Mouse (Mus musculus) kidney, adult 2 months (tissue): ENCODE results near the gene Tubgcp5.

Source experiments
- CTCF ChIP-seq: fragments of 200-500 bp; conservative IDR thresholded peaks from 2 replicates; pipeline ENCODE4 v1.5.1; 2011; ENCODE audit warnings: low read depth, mild to moderate bottlenecking, control low read depth, low read length, moderate library complexity, mixed read lengths; ENCODE audit not compliant: insufficient read depth, insufficient read length
- POLR2A ChIP-seq: fragments of 200-500 bp; IDR thresholded peaks from one replicate; pipeline ENCODE4 v1.6.1; 2011; ENCODE audit warnings: low read depth, low read length, control low read depth

DNA sequence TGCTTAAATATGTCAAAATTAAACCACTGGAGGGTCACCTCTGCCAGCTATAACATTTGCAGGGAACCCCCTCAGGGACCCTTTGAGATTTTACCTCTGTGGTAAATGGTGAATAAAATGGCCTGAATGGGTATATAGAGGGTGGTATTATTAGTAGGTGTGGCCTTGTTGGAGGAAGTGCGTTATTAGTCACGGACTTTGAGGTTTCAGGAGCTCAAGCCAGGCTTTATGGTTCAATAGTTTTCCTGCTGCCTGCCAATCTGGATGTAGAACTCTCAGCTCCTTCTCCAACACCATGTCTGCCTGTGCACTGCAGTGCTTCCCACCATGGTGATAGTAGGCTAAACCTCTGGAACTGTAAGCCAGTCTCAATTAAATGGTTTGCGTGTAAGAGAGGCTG is 75.3 kb downstream of the Tubgcp5 start:
- no peak for TF ChIP-seq CTCF
- TF ChIP-seq POLR2A, result no peak
